Mouse (Mus musculus) lung, adult 2 months (tissue): ENCODE data around the gene Top3a.

Source experiments
- CTCF ChIP-seq: fragments of 200-500 bp; IDR thresholded peaks from 2 replicates; pipeline ENCODE4 v1.5.1; 2011; ENCODE audit warnings: mild to moderate bottlenecking, low read length, control low read depth; ENCODE audit not compliant: insufficient read depth
- POLR2A ChIP-seq: fragments of 200-500 bp; IDR thresholded peaks from 2 replicates; pipeline ENCODE4 v1.6.1; 2011; ENCODE audit warnings: low read depth, mild to moderate bottlenecking, control low read depth, low read length, borderline replicate concordance; ENCODE audit errors: extremely low read depth

GRCm38 (mm10) chr11:60800892-60801291, 23.7 kb upstream of the Top3a start:
- no peak for TF ChIP-seq CTCF
- TF ChIP-seq POLR2A: no peak
